Mouse (Mus musculus) MEL (cell line): ENCODE data around the gene Cacna1c. TPM values are rescaled to one million over a fixed set of nuclear protein-coding genes. Genes with fewer than 3 reads are reported as not detected.

Experiments used
- DNase-seq: peaks from one replicate; pipeline ENCODE4 v3.0.0; 2011; ENCODE audit warnings: low read depth, low spot score
- H3K27ac ChIP-seq: 2 replicates; pipeline ENCODE4 v1.5.1; 2012; ENCODE audit warnings: low read depth, mild to moderate bottlenecking, control low read depth, low read length, moderate library complexity; ENCODE audit not compliant: control insufficient read depth
- H3K27me3 ChIP-seq, 2 experiments: fragments of 150-350 bp in 1 of 2; sonication (generic) in 1 of 2; 2 replicates each; pipeline ENCODE4 v1.6.1; 2012; ENCODE audit warnings: low read length in 2 of 2, mild to moderate bottlenecking in 2 of 2, improper control_type of control experiment in 1 of 2, moderate library complexity in 1 of 2; ENCODE audit not compliant: insufficient read depth in 2 of 2, control insufficient read depth in 1 of 2
- H3K36me3 ChIP-seq, 2 experiments: 2 replicates each; pipeline ENCODE4 v1.6.1; 2012 to 2014; ENCODE audit warnings: low read length in 2 of 2, improper control_type of control experiment in 1 of 2, inconsistent platforms in 1 of 2, mild to moderate bottlenecking in 1 of 2; ENCODE audit not compliant: insufficient read depth in 2 of 2, control insufficient read depth in 1 of 2
- H3K4me1 ChIP-seq, 2 experiments: fragments of 150-350 bp in 1 of 2; sonication (generic) in 1 of 2; 2 replicates each; pipeline ENCODE4 v1.6.1; 2012; ENCODE audit warnings: low read length in 2 of 2, improper control_type of control experiment in 1 of 2, mild to moderate bottlenecking in 1 of 2; ENCODE audit not compliant: insufficient read depth in 2 of 2, control insufficient read depth in 1 of 2
- H3K4me3 ChIP-seq, 2 experiments: fragments of 150-350 bp in 1 of 2; sonication (generic) in 1 of 2; 2 replicates each; pipeline ENCODE4 v1.5.1; 2012; ENCODE audit warnings: low read depth in 2 of 2, low read length in 2 of 2, mild to moderate bottlenecking in 2 of 2, moderate library complexity in 2 of 2, control low read depth in 1 of 2, improper control_type of control experiment in 1 of 2; ENCODE audit not compliant: control insufficient read depth in 1 of 2, insufficient read depth in 1 of 2
- H3K79me2 ChIP-seq: 2 replicates; pipeline ENCODE4 v1.6.1; 2012; ENCODE audit warnings: mild to moderate bottlenecking, low read length, moderate library complexity; ENCODE audit not compliant: control insufficient read depth, poor library complexity, insufficient read depth
- H3K9ac ChIP-seq: 2 replicates; pipeline ENCODE4 v1.6.1; 2012; ENCODE audit warnings: low read depth, mild to moderate bottlenecking, control low read depth, low read length, moderate library complexity; ENCODE audit not compliant: control insufficient read depth, poor library complexity, severe bottlenecking
- H3K9me3 ChIP-seq: fragments of 150-350 bp; sonication (generic); replicated peaks from 2 replicates; pipeline ENCODE4 v1.6.1; 2012; ENCODE audit warnings: mild to moderate bottlenecking, low read length, improper control_type of control experiment, moderate library complexity; ENCODE audit not compliant: insufficient read depth
- BHLHE40 ChIP-seq: IDR thresholded peaks from 2 replicates; pipeline ENCODE4 v1.6.1; 2012; ENCODE audit warnings: low read depth, mild to moderate bottlenecking, inconsistent platforms, low read length, improper control_type of control experiment, borderline replicate concordance
- E2F4 ChIP-seq: IDR thresholded peaks from 2 replicates; pipeline ENCODE4 v1.6.1; 2011; ENCODE audit warnings: low read depth, low read length, improper control_type of control experiment, borderline replicate concordance
- ELF1 ChIP-seq: IDR thresholded peaks from 2 replicates; pipeline ENCODE4 v1.6.1; 2014; ENCODE audit warnings: low read depth, mild to moderate bottlenecking, inconsistent platforms, low read length, improper control_type of control experiment, moderate library complexity
- ETS1 ChIP-seq: IDR thresholded peaks from 2 replicates; pipeline ENCODE4 v1.6.1; 2012; ENCODE audit warnings: low read depth, mild to moderate bottlenecking, inconsistent platforms, low read length, improper control_type of control experiment, moderate library complexity
- HCFC1 ChIP-seq: IDR thresholded peaks from 2 replicates; pipeline ENCODE4 v1.6.1; 2012; ENCODE audit warnings: low read depth, mild to moderate bottlenecking, inconsistent platforms, low read length, improper control_type of control experiment, moderate library complexity
- JUND ChIP-seq: IDR thresholded peaks from 2 replicates; pipeline ENCODE4 v1.6.1; 2011; ENCODE audit warnings: low read depth, mild to moderate bottlenecking, improper control_type of control experiment, low read length
- KAT2A ChIP-seq: conservative IDR thresholded peaks from 2 replicates; pipeline ENCODE4 v1.6.1; 2012; ENCODE audit warnings: low read depth, low read length, improper control_type of control experiment, inconsistent platforms
- MAFK ChIP-seq: IDR thresholded peaks from 2 replicates; pipeline ENCODE4 v1.6.1; 2011; ENCODE audit warnings: low read depth, mild to moderate bottlenecking, low read length, improper control_type of control experiment, borderline replicate concordance
- MEF2A ChIP-seq: IDR thresholded peaks from 2 replicates; pipeline ENCODE4 v1.6.1; 2014; ENCODE audit warnings: low read depth, mild to moderate bottlenecking, inconsistent platforms, low read length, improper control_type of control experiment; ENCODE audit not compliant: poor library complexity, insufficient replicate concordance, severe bottlenecking; ENCODE audit errors: extremely low read depth
- MYC ChIP-seq: IDR thresholded peaks from 2 replicates; pipeline ENCODE4 v1.6.1; 2011; ENCODE audit warnings: low read depth, mild to moderate bottlenecking, low read length, improper control_type of control experiment, moderate library complexity
- NELFE ChIP-seq: IDR thresholded peaks from 2 replicates; pipeline ENCODE4 v1.6.1; 2011; ENCODE audit warnings: low read depth, low read length, improper control_type of control experiment
- NRF1 ChIP-seq: IDR thresholded peaks from 2 replicates; pipeline ENCODE4 v1.6.1; 2014; ENCODE audit warnings: low read depth, mild to moderate bottlenecking, inconsistent platforms, low read length, improper control_type of control experiment, moderate library complexity; ENCODE audit not compliant: poor library complexity, insufficient read depth, severe bottlenecking
- POLR2AphosphoS5 ChIP-seq: IDR thresholded peaks from 2 replicates; pipeline ENCODE4 v1.6.1; 2012; ENCODE audit warnings: low read depth, borderline replicate concordance, mild to moderate bottlenecking, inconsistent platforms, low read length, moderate library complexity, mixed read lengths
- SIN3A ChIP-seq: IDR thresholded peaks from 2 replicates; pipeline ENCODE4 v1.6.1; 2012; ENCODE audit warnings: low read length, improper control_type of control experiment, inconsistent platforms
- TBP ChIP-seq: IDR thresholded peaks from 2 replicates; pipeline ENCODE4 v1.8.0; 2011; ENCODE audit warnings: low read depth, low read length, improper control_type of control experiment
- TCF12 ChIP-seq: IDR thresholded peaks from 2 replicates; pipeline ENCODE4 v1.6.1; 2014; ENCODE audit warnings: low read depth, mild to moderate bottlenecking, inconsistent platforms, low read length, improper control_type of control experiment, moderate library complexity
- USF1 ChIP-seq: IDR thresholded peaks from 2 replicates; pipeline ENCODE4 v1.6.1; 2014; ENCODE audit warnings: low read depth, mild to moderate bottlenecking, inconsistent platforms, low read length, improper control_type of control experiment, moderate library complexity
- USF2 ChIP-seq, 2 experiments: IDR thresholded peaks; 2 replicates each; pipeline ENCODE4 v1.6.1; 2011 to 2012; ENCODE audit warnings: improper control_type of control experiment in 2 of 2, low read length in 2 of 2, borderline replicate concordance in 1 of 2, inconsistent platforms in 1 of 2, low read depth in 1 of 2, mild to moderate bottlenecking in 1 of 2; ENCODE audit not compliant: insufficient read depth in 1 of 2
- ZC3H11A ChIP-seq: IDR thresholded peaks from 2 replicates; pipeline ENCODE4 v1.6.1; 2012; ENCODE audit warnings: low read depth, mild to moderate bottlenecking, inconsistent platforms, low read length, improper control_type of control experiment
- polyA plus RNA-seq, 2 experiments: library from polyadenylated mRNA; stranded (reverse) in 1 of 2; unstranded in 1 of 2; fragments of >175 nt in 1 of 2; fragments of >200 nt in 1 of 2; gene quantifications; 2 replicates each; pipeline versions ENCODE4 v1.2.1 to v1.2.4; 2012; ENCODE audit warnings: low replicate concordance in 2 of 2, low read depth in 1 of 2; ENCODE audit not compliant: insufficient read length in 2 of 2, insufficient read depth in 1 of 2, missing spikeins in 1 of 2
- total RNA-seq: library from RNA; depleted of rRNA; stranded (reverse); fragments of 300-350 nt; gene quantifications from 2 replicates; pipeline ENCODE4 v1.2.3, GENCODE M21; 2012

Gene Cacna1c
- total and polyA plus RNA-seq, 3 experiments = 3.4 to 4.4 TPM; not detected in 1

DNA sequence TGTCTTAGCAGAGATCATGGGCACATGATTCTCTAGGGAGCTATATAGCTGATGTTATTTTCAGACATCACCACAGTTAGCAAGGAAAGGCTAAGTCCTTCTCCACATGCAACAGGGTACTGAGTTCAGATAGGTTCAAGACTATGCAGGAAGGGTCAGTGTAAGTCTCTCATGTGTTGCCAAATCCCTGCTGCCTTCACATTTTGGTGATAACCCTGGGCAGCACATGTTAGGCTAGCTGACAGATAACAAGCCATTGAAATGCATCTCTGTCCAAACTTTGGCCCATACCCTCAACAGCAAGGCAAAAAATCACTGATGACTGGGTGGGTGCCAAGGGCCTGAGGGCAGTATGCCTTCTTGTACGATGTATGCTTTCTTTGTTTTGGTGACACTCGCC is 161.3 kb downstream of the Cacna1c start:
- no peak overlapping the region for H3K4me3 ChIP-seq
- no peaks in the 10 kb centered on the region for H3K36me3 ChIP-seq
- no peak for TF ChIP-seq E2F4
- no peak for TF ChIP-seq ETS1
- TF ChIP-seq MEF2A = no peak
- TF ChIP-seq POLR2AphosphoS5 = no peak
- TF ChIP-seq USF1 = no peak
- no peak for TF ChIP-seq BHLHE40
- TF ChIP-seq KAT2A = no peak
- TF ChIP-seq JUND = no peak
- TF ChIP-seq TCF12 = no peak
- no peak for TF ChIP-seq MYC
- TF ChIP-seq SIN3A = no peak
- no peak for TF ChIP-seq TBP
- TF ChIP-seq ZC3H11A = no peak
- no peak for TF ChIP-seq NELFE
- TF ChIP-seq, all 39 proteins: peak for 0
- no peaks in the 10 kb centered on the region for H3K4me1 ChIP-seq
- no peak for DNase-seq
- H3K27ac ChIP-seq = no peak overlapping the region
- H3K79me2 ChIP-seq = no peaks in the 10 kb centered on the region
- no peak overlapping the region for H3K9ac ChIP-seq
- H3K9me3 ChIP-seq = no peaks in the 10 kb centered on the region
- H3K27me3 ChIP-seq = peaks cover 3 to 11% of the 10 kb centered on the region in 2 experiments

DNA sequence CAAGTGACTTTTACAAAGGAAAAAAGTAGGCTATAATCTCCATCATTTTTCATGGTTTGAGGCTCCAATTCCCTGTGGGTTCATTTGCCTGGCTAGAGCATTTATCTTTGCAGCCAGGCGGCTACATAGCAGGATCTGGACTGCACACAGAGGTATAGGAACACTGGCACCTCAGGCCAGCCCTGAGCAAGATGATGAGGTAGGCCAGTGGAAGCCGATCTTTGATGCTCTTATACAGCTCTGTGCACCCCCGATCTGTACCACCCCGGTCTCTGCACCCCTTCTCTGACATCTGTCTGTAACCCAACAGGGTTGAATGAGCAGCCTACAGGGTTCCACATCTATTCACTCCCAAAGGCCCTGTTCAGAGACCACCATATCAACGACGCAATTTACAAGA is 168.3 kb downstream of the Cacna1c start:
- no peak for DNase-seq
- Histone ChIP-seq H3K27me3 (peaks cover 9 to 10% of the 10 kb centered on the region in 2 experiments), H3K79me2 (no peaks in the 10 kb centered on the region), H3K9ac (no peak overlapping the region), H3K4me3 (no peak overlapping the region), H3K4me1 (no peaks in the 10 kb centered on the region), H3K9me3 (no peaks in the 10 kb centered on the region), H3K36me3 (no peaks in the 10 kb centered on the region), H3K27ac (no peak overlapping the region)
- TF ChIP-seq HCFC1 = no peak
- no peak for TF ChIP-seq NRF1
- no peak for TF ChIP-seq E2F4
- no peak for TF ChIP-seq USF2 (IDR thresholded peaks at IDR 0.05; ENCODE audit: borderline replicate concordance in 1 of 2, insufficient read depth in 1 of 2, low read depth in 1 of 2, low read length in 2 of 2)
- TF ChIP-seq MAFK = no peak
- no peak for TF ChIP-seq POLR2AphosphoS5
- no peak for TF ChIP-seq ELF1
- no peak for TF ChIP-seq MYC
- no peak for TF ChIP-seq JUND
- no peak for TF ChIP-seq SIN3A
- TF ChIP-seq TCF12 = no peak
